ENCODE assay signal across 10 mouse cellular contexts in the genomic region with DNA sequence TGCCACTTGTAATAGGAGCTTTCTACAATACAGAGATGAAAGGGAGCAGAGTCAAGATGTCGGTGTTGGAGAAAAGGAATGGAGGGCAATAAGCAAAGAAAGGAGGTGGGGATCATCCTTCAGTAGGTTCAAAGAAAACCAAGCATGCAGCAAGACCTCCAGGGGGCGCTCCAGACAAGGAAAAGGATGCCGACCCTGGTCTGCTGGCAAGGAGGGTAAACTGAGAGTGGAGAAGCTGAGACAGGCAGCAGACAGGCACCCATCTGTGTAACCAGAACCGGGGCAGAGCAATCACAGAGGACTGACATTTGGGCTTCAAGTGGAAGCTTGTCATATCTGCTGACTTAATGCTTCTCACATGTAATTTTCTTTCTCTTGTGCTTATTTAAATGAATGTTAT. TPM values are rescaled to one million over a fixed set of nuclear protein-coding genes. Genes with fewer than 3 reads are reported as not detected.
A peak's percentile ranks its signal among the peaks of the same experiment; 100 is the strongest.
DNase-seq lines count a peak whose midpoint lies in the region; ATAC-seq and TF ChIP-seq lines count a peak whose summit lies in the region.
"Had no signal": no experiment of that assay in that cellular context is flagged by ENCODE, and none has a peak within 500 bp of the region (broad histone marks: within the 10 kb centered on the region; RNA-seq: fewer than 3 reads in every experiment).

No protein-coding gene starts in this region.

- TF ChIP-seq CTCF in Patski (IDR thresholded peaks at IDR 0.05) = peak; percentile 93
- TF ChIP-seq CTCF in cortical plate, adult 2 months (IDR thresholded peaks at IDR 0.05; ENCODE audit: extremely low read depth, insufficient read depth, low read length) = peak; percentile 75
- peak; percentile 53; the same call in 1 of the 2 replicates for TF ChIP-seq CTCF in olfactory bulb, adult 2 months (IDR thresholded peaks at IDR 0.05; ENCODE audit: insufficient read depth, low read depth, low read length)

- no peaks in the 10 kb centered on the region for H3K9me3 ChIP-seq in hindbrain, embryonic 14.5 days (ENCODE audit: control insufficient read depth, low read length)
- H3K9me3 ChIP-seq in hindbrain, embryonic 13.5 days = no peaks in the 10 kb centered on the region
- H3K9me3 ChIP-seq: embryonic facial prominence, embryonic 15.5 days had no signal

- no peaks in the 10 kb centered on the region for H3K27me3 ChIP-seq in hindbrain, embryonic 14.5 days (ENCODE audit: control insufficient read depth, insufficient read depth, low read length)
- no peaks in the 10 kb centered on the region for H3K27me3 ChIP-seq in hindbrain, embryonic 13.5 days
- H3K27me3 ChIP-seq in Patski = peaks cover 5% of the 10 kb centered on the region
- H3K27me3 ChIP-seq: embryonic facial prominence, embryonic 15.5 days had no signal

- ATAC-seq in hindbrain, embryonic 14.5 days (ENCODE audit: low FRiP score) = no peak
- ATAC-seq in hindbrain, embryonic 13.5 days (ENCODE audit: low FRiP score) = no peak
- ATAC-seq in Patski = no peak

- in situ Hi-C loops in Patski (cut with MboI; ENCODE audit: low pct_unique_long_range_greater_than_20kb) = loop anchor here (25.0 kb wide), 1 partner anchor 322 kb away; a partner anchor contains a TSS

- no peaks in the 10 kb centered on the region for H3K4me1 ChIP-seq in hindbrain, embryonic 14.5 days (replicated peaks; ENCODE audit: control insufficient read depth, insufficient read depth, low read length)
- H3K4me1 ChIP-seq in hindbrain, embryonic 13.5 days (replicated peaks) = no peaks in the 10 kb centered on the region
- H3K4me1 ChIP-seq in cortical plate, adult 2 months (ENCODE audit: control insufficient read depth, insufficient read depth, low read length) = no peaks in the 10 kb centered on the region
- H3K4me1 ChIP-seq in olfactory bulb, adult 2 months (ENCODE audit: control insufficient read depth, insufficient read depth, low read length) = no peaks in the 10 kb centered on the region
- H3K4me1 ChIP-seq: embryonic facial prominence, embryonic 15.5 days had no signal

- H3K36me3 ChIP-seq in hindbrain, embryonic 14.5 days (replicated peaks; ENCODE audit: control insufficient read depth, insufficient read depth) = no peaks in the 10 kb centered on the region
- no peaks in the 10 kb centered on the region for H3K36me3 ChIP-seq in hindbrain, embryonic 13.5 days
- H3K36me3 ChIP-seq: embryonic facial prominence, embryonic 15.5 days had no signal

- CTCF ChIA-PET in Patski (lab: Charles Lee) = interaction anchor here (0.8 to 1.9 kb wide), 12 partner anchors 10 to 1026 kb away, joined by 3 to 17 read pairs (median 3); no protein-coding TSS in a partner anchor

- 14% methylated on average over 4 of the region's 4 CpGs for WGBS in hindbrain, embryonic 14.5 days
- 8% methylated on average over 4 of the region's 4 CpGs for WGBS in hindbrain, embryonic 13.5 days
- 8% methylated on average over 4 of the region's 4 CpGs for WGBS in olfactory bulb, adult 2 months

- intact Hi-C loops in gastrocnemius, postnatal 36 days (cut with DNase I) = no loop called here
- intact Hi-C loops in left cerebral cortex, postnatal 14 days (cut with DNase I) = loop anchor here (2.0 to 10.0 kb wide), 3 partner anchors 62 to 1023 kb away; no protein-coding TSS in a partner anchor

- no peak overlapping the region for H3K27ac ChIP-seq in hindbrain, embryonic 14.5 days
- no peak overlapping the region for H3K27ac ChIP-seq in hindbrain, embryonic 13.5 days
- no peak overlapping the region for H3K27ac ChIP-seq in cortical plate, adult 2 months (ENCODE audit: insufficient read depth, low read length)
- no peak overlapping the region for H3K27ac ChIP-seq in olfactory bulb, adult 2 months (ENCODE audit: insufficient read depth, low read depth, low read length)
- H3K27ac ChIP-seq: embryonic facial prominence, embryonic 15.5 days had no signal

- H3K4me3 ChIP-seq in hindbrain, embryonic 14.5 days (replicated peaks; ENCODE audit: low read length) = no peak overlapping the region
- no peak overlapping the region for H3K4me3 ChIP-seq in hindbrain, embryonic 13.5 days
- no peak overlapping the region for H3K4me3 ChIP-seq in cortical plate, adult 2 months (ENCODE audit: insufficient read depth, low read length)
- H3K4me3 ChIP-seq in olfactory bulb, adult 2 months (ENCODE audit: insufficient read depth, low read depth, low read length) = no peak overlapping the region
- H3K4me3 ChIP-seq: embryonic facial prominence, embryonic 15.5 days; myocyte had no signal

- DNase-seq in hindbrain, embryonic 14.5 days (ENCODE audit: low spot score) = peak; percentile 74
- DNase-seq in Patski (ENCODE audit: low read depth, low spot score) = no peak
- peak; percentile 15 to 25 for DNase-seq in gastrocnemius, postnatal 36 days
- peak; percentile 11 to 62 for DNase-seq in left cerebral cortex, postnatal 14 days (ENCODE audit: low spot score in 2 of 2)
- DNase-seq in urinary bladder, postnatal 25 days (ENCODE audit: low spot score) = peak; percentile 68

- H3K4me2 ChIP-seq in hindbrain, embryonic 14.5 days (replicated peaks) = no peak overlapping the region
- H3K4me2 ChIP-seq in hindbrain, embryonic 13.5 days = no peak overlapping the region
- H3K4me2 ChIP-seq: embryonic facial prominence, embryonic 15.5 days had no signal

- no peak for TF ChIP-seq POLR2A in cortical plate, adult 2 months (IDR thresholded peaks at IDR 0.05; ENCODE audit: extremely low read depth, insufficient read depth, low read length)
- TF ChIP-seq POLR2A in olfactory bulb, adult 2 months (IDR thresholded peaks at IDR 0.05; ENCODE audit: insufficient read depth, low read depth, low read length) = no peak

- H3K9ac ChIP-seq in hindbrain, embryonic 14.5 days = no peak overlapping the region
- H3K9ac ChIP-seq in hindbrain, embryonic 13.5 days = no peak overlapping the region
- H3K9ac ChIP-seq: embryonic facial prominence, embryonic 15.5 days had no signal

- POLR2A ChIA-PET in Patski (lab: Charles Lee) = no interaction called here

RNA-seq across cellular contexts. Expression of a gene that starts 22.6 kb away (rescaled TPM):
- not detected in 2 replicates for polyA plus RNA-seq in hindbrain, embryonic 14.5 days (2014; fragmentation: Nextera tagmentation; extraction: Ambion mirVana)
- 0.25 TPM in 1 of 2 replicates, not detected in the other for polyA plus RNA-seq in hindbrain, embryonic 13.5 days (2015; fragmentation: Nextera tagmentation; extraction: Ambion mirVana)
- not detected for polyA plus RNA-seq in Patski (2021)
- polyA plus RNA-seq in cortical plate, adult 2 months (2012; rRNA removed) = not detected in 2 replicates
- not detected for total RNA-seq in gastrocnemius, postnatal 36 days (2021)
- not detected for total RNA-seq in left cerebral cortex, postnatal 14 days (2021)
- not detected in 2 replicates for polyA plus RNA-seq in olfactory bulb, adult 2 months (2012; ENCODE audit: insufficient read depth, insufficient read length, low replicate concordance, missing spikeins)
- polyA plus RNA-seq: embryonic facial prominence, embryonic 15.5 days; myocyte had no signal

RNA-seq across cellular contexts. Expression of a gene that starts 56.1 kb away (rescaled TPM):
- polyA plus RNA-seq in hindbrain, embryonic 14.5 days (2014; fragmentation: Nextera tagmentation; extraction: Ambion mirVana) = not detected in 2 replicates
- 0.13 and 0.27 TPM in 2 replicates for polyA plus RNA-seq in hindbrain, embryonic 13.5 days (2015; fragmentation: Nextera tagmentation; extraction: Ambion mirVana)
- not detected for polyA plus RNA-seq in Patski (2021)
- polyA plus RNA-seq in cortical plate, adult 2 months (2012; rRNA removed) = not detected in 2 replicates
- total RNA-seq in gastrocnemius, postnatal 36 days (2021) = not detected
- total RNA-seq in left cerebral cortex, postnatal 14 days (2021) = not detected
- polyA plus RNA-seq in olfactory bulb, adult 2 months (2012; ENCODE audit: insufficient read depth, insufficient read length, low replicate concordance, missing spikeins) = not detected in 2 replicates
- polyA plus RNA-seq: embryonic facial prominence, embryonic 15.5 days; myocyte had no signal
